8 mouse cellular contexts compared by ENCODE assay signal in genomic region chr16:20732251-20732924, GRCm38 (mm10). TPM values are rescaled to one million over a fixed set of nuclear protein-coding genes. Genes with fewer than 3 reads are reported as not detected.
DNase-seq lines count a peak whose midpoint lies in the region; ATAC-seq and TF ChIP-seq lines count a peak whose summit lies in the region.

No protein-coding gene starts in this region.

- H3K9ac ChIP-seq in kidney, postnatal 0 days (ENCODE audit: low read depth, low read length) = peak overlapping the region; percentile 62
- H3K9ac ChIP-seq in liver, embryonic 13.5 days = peak overlapping the region; percentile 44

- no peak for TF ChIP-seq CTCF in kidney, postnatal 0 days (IDR thresholded peaks at IDR 0.05; ENCODE audit: low read depth)
- TF ChIP-seq CTCF in brain, embryonic 14.5 days (IDR thresholded peaks at IDR 0.05; ENCODE audit: borderline replicate concordance, extremely low read depth, insufficient read depth, insufficient read length) = no peak

- peaks cover 8% of the 10 kb centered on the region; the same call in 1 of the 2 replicates for H3K4me1 ChIP-seq in kidney, postnatal 0 days (replicated peaks; ENCODE audit: insufficient read depth, low read length)
- H3K4me1 ChIP-seq in forebrain, embryonic 10.5 days = peaks cover 39% of the 10 kb centered on the region
- H3K4me1 ChIP-seq in liver, embryonic 13.5 days (replicated peaks) = peaks cover 9% of the 10 kb centered on the region; the same call in 1 of the 2 replicates

- ATAC-seq in kidney, postnatal 0 days (replicated peaks; ENCODE audit: low FRiP score, low read depth) = peak; percentile 49
- ATAC-seq in liver, embryonic 13.5 days (ENCODE audit: low read depth) = no peak; the same call in 1 of the 2 replicates

- TF ChIP-seq POLR2A in brain, embryonic 14.5 days (IDR thresholded peaks at IDR 0.05; ENCODE audit: borderline replicate concordance, extremely low read depth, insufficient read depth, insufficient read length, poor library complexity, severe bottlenecking) = no peak

- H3K27ac ChIP-seq in kidney, postnatal 0 days = peak overlapping the region; percentile 54; the same call in 1 of the 2 replicates
- peak overlapping the region; percentile 91 for H3K27ac ChIP-seq in forebrain, embryonic 10.5 days
- H3K27ac ChIP-seq in liver, embryonic 13.5 days = no peak overlapping the region

- H3K4me2 ChIP-seq in kidney, postnatal 0 days (ENCODE audit: low read length) = peak overlapping the region; percentile 100
- H3K4me2 ChIP-seq in liver, embryonic 13.5 days = peak overlapping the region; percentile 69

- H3K36me3 ChIP-seq in kidney, postnatal 0 days (ENCODE audit: insufficient read depth, low read length) = no peaks in the 10 kb centered on the region
- H3K36me3 ChIP-seq in forebrain, embryonic 10.5 days (replicated peaks) = no peaks in the 10 kb centered on the region
- H3K36me3 ChIP-seq in liver, embryonic 13.5 days = no peaks in the 10 kb centered on the region; the same call in 1 of the 2 replicates

- H3K4me3 ChIP-seq in kidney, postnatal 0 days (replicated peaks; ENCODE audit: low read depth, low read length) = peak overlapping the region; percentile 58
- H3K4me3 ChIP-seq in forebrain, embryonic 10.5 days = peak overlapping the region; percentile 79
- H3K4me3 ChIP-seq in liver, embryonic 13.5 days (replicated peaks) = peak overlapping the region; percentile 55

- peaks cover 3% of the 10 kb centered on the region; the same call in 1 of the 2 replicates for H3K27me3 ChIP-seq in kidney, postnatal 0 days (ENCODE audit: insufficient read depth, low read length)
- H3K27me3 ChIP-seq in forebrain, embryonic 10.5 days (ENCODE audit: poor library complexity, severe bottlenecking) = peaks cover 68% of the 10 kb centered on the region
- peaks cover 87% of the 10 kb centered on the region for H3K27me3 ChIP-seq in liver, embryonic 13.5 days

- WGBS in kidney, postnatal 0 days = under 1% methylated on average over 22 of the region's 30 CpGs
- under 1% methylated on average over 28 of the region's 30 CpGs for WGBS in forebrain, embryonic 10.5 days
- WGBS in liver, embryonic 13.5 days (ENCODE audit: insufficient replicate concordance) = 2% methylated on average over 19 of the region's 30 CpGs

- DNase-seq in kidney, postnatal 0 days (ENCODE audit: low spot score) = peak; percentile 60
- no peak for DNase-seq in kidney, postnatal 14 days
- peak; percentile 67 for DNase-seq in brain, embryonic 14.5 days (ENCODE audit: low read depth)
- DNase-seq in forebrain, embryonic 10.5 days (ENCODE audit: extremely low spot score, low spot score) = peak; percentile 33
- no peak for DNase-seq in liver, embryonic 13.5 days
- DNase-seq in yolk sac, embryonic 10.5 days (ENCODE audit: low spot score) = peak; percentile 67
- no peak for DNase-seq in spleen, postnatal 14 days (ENCODE audit: low spot score in 2 of 2)
- no peak for DNase-seq in spleen, postnatal 10 days (ENCODE audit: low spot score in 2 of 2)

- H3K9me3 ChIP-seq in kidney, postnatal 0 days (replicated peaks; ENCODE audit: low read length) = no peaks in the 10 kb centered on the region
- no peaks in the 10 kb centered on the region for H3K9me3 ChIP-seq in forebrain, embryonic 10.5 days
- no peaks in the 10 kb centered on the region for H3K9me3 ChIP-seq in liver, embryonic 13.5 days (replicated peaks)

RNA-seq across cellular contexts. Expression of gene Chrd, which starts 0.5 kb away (rescaled TPM):
- 2.7 and 2.9 TPM in 2 replicates for polyA plus RNA-seq in kidney, postnatal 0 days (2015; fragmentation: Nextera tagmentation; extraction: Ambion mirVana)
- polyA plus RNA-seq in brain, embryonic 14.5 days (2012; rRNA removed) = 24.6 and 30.0 TPM in 2 replicates
- 0.87 and 1.2 TPM in 2 replicates for polyA plus RNA-seq in forebrain, embryonic 10.5 days (2016; fragmentation: Nextera tagmentation; extraction: Ambion mirVana)
- polyA plus RNA-seq in liver, embryonic 13.5 days (2015; fragmentation: Nextera tagmentation; extraction: Ambion mirVana) = 0.31 and 0.38 TPM in 2 replicates

RNA-seq across cellular contexts. Expression of gene Thpo, which starts 1.9 kb away (rescaled TPM):
- polyA plus RNA-seq in kidney, postnatal 0 days (2015; fragmentation: Nextera tagmentation; extraction: Ambion mirVana) = 0.62 and 0.83 TPM in 2 replicates
- 2.8 and 3.6 TPM in 2 replicates for polyA plus RNA-seq in brain, embryonic 14.5 days (2012; rRNA removed)
- polyA plus RNA-seq in forebrain, embryonic 10.5 days (2016; fragmentation: Nextera tagmentation; extraction: Ambion mirVana) = 0.31 and 0.46 TPM in 2 replicates
- polyA plus RNA-seq in liver, embryonic 13.5 days (2015; fragmentation: Nextera tagmentation; extraction: Ambion mirVana) = 3.2 and 4.0 TPM in 2 replicates

RNA-seq across cellular contexts. Expression of gene Clcn2, which starts 14.8 kb away (rescaled TPM):
- 10.2 and 10.7 TPM in 2 replicates for polyA plus RNA-seq in kidney, postnatal 0 days (2015; fragmentation: Nextera tagmentation; extraction: Ambion mirVana)
- 80.4 and 100 TPM in 2 replicates for polyA plus RNA-seq in brain, embryonic 14.5 days (2012; rRNA removed)
- polyA plus RNA-seq in forebrain, embryonic 10.5 days (2016; fragmentation: Nextera tagmentation; extraction: Ambion mirVana) = 11.4 and 12.5 TPM in 2 replicates
- polyA plus RNA-seq in liver, embryonic 13.5 days (2015; fragmentation: Nextera tagmentation; extraction: Ambion mirVana) = 7.4 and 7.6 TPM in 2 replicates

RNA-seq across cellular contexts. Expression of gene Polr2h, which starts 14.9 kb away (rescaled TPM):
- 98.6 and 105 TPM in 2 replicates for polyA plus RNA-seq in kidney, postnatal 0 days (2015; fragmentation: Nextera tagmentation; extraction: Ambion mirVana)
- polyA plus RNA-seq in brain, embryonic 14.5 days (2012; rRNA removed) = 51.9 and 66.5 TPM in 2 replicates
- polyA plus RNA-seq in forebrain, embryonic 10.5 days (2016; fragmentation: Nextera tagmentation; extraction: Ambion mirVana) = 155 and 163 TPM in 2 replicates
- 59.1 and 64.7 TPM in 2 replicates for polyA plus RNA-seq in liver, embryonic 13.5 days (2015; fragmentation: Nextera tagmentation; extraction: Ambion mirVana)

RNA-seq across cellular contexts. Expression of gene Fam131a, which starts 39.3 kb away (rescaled TPM):
- polyA plus RNA-seq in kidney, postnatal 0 days (2015; fragmentation: Nextera tagmentation; extraction: Ambion mirVana) = 6.4 and 6.9 TPM in 2 replicates
- 53.5 and 74.8 TPM in 2 replicates for polyA plus RNA-seq in brain, embryonic 14.5 days (2012; rRNA removed)
- 6.3 and 7.1 TPM in 2 replicates for polyA plus RNA-seq in forebrain, embryonic 10.5 days (2016; fragmentation: Nextera tagmentation; extraction: Ambion mirVana)
- 1.0 TPM in 2 replicates for polyA plus RNA-seq in liver, embryonic 13.5 days (2015; fragmentation: Nextera tagmentation; extraction: Ambion mirVana)

Comparison
In these comparisons a context has a peak if more than half of its experiments do, and no peak if none do; other contexts are left out.
1. DNase-seq: peak in kidney, postnatal 0 days (single experiment), brain, embryonic 14.5 days (single experiment), forebrain, embryonic 10.5 days (single experiment) and yolk sac, embryonic 10.5 days (single experiment); none in kidney, postnatal 14 days (single experiment), liver, embryonic 13.5 days (single experiment), spleen, postnatal 14 days (0 of 2) and spleen, postnatal 10 days (0 of 2).
2. Peak in every context shown above with its lines, with median percentiles within 50 percentile points of each other: H3K4me3 ChIP-seq.